Mouse (Mus musculus) cerebellum, adult 18-20 months (tissue): ENCODE data around the gene Nfic.

Experiments
- DNase-seq, 2 experiments: peaks; one replicate each; pipeline ENCODE4 v3.0.0; 2021

The Nfic gene

GRCm38 (mm10) chr10:81429092-81429491 is 26.3 kb downstream of the Nfic start:
- peak; percentile 19 to 31 for DNase-seq

- DNase-seq = peak in 1 of 2 experiments; percentile 5
These were observed 26.9 kb downstream of the Nfic start for GRCm38 (mm10) chr10:81428507-81428870.

GRCm38 (mm10) chr10:81427804-81428506 is 27.5 kb downstream of the Nfic start:
- DNase-seq = peak; percentile 70 to 73

GRCm38 (mm10) chr10:81427327-81427726 is 28.1 kb downstream of the Nfic start:
- DNase-seq = no peak

DNA sequence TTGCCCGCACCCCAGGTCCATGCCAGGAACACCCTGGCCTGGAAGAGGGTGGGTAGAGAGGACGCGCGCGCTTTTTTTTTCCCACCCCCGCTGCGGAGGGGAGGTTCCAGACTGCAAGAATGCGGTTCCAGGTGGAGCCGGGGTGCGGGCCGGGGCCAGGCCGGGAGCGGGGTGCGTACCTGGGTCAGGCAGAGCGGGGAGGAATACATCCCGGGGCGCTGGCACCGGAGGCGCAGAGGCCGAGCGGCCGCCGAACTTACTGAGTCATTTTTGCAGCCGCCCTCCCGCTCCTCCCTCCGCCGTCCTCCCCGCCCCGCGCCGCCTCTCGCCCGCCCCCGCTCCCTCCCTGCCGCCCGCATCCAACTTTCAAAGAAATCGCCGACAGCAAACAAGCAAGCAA is 28.5 kb downstream of the Nfic start:
- DNase-seq = peak; percentile 80 to 83

- DNase-seq = peak; percentile 41 to 60
These were observed 29.3 kb downstream of the Nfic start for GRCm38 (mm10) chr10:81426081-81426671.

GRCm38 (mm10) chr10:81425236-81425850 is 30.1 kb downstream of the Nfic start:
- DNase-seq = peak; percentile 65 to 71

DNA sequence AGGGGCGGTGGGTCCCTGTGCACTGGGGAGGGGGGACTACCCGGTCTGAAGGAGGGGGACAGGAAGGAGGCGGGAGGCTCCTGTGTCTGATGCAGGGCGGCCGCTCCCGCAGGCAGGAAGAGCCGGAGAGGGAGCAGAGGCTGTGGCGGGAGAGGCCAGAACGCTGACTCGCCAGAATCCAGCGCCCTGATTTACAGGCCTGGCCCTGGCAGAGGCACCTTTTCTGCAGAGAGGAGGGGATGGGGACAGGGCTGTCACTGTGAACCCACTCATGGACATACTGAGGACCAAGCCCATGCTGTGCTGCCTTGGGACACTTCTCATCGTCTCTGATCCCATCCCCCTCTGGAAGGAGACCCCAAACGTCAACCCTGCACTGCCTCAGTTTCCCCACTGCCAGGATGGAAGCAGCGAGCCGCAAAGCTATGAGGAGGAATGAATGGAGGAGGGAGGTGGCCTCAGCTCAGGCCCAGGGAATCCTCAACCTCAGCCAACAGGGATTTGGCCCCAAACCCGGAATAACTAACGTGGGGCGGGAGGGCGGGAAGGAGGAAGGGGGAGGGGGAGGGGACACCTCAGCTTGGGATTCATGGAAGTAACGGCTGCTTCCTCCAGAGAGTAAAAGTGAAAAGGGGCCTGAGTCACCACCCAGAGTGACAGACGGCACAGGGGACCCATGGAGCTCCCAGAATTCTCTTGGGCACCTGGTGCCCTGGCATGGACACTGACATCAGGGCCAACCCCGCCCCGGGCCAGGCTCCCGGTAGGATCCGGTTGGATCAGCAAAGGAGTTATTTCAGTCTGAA is 31.0 kb downstream of the Nfic start:
- peak; percentile 91 to 92 for DNase-seq

DNA sequence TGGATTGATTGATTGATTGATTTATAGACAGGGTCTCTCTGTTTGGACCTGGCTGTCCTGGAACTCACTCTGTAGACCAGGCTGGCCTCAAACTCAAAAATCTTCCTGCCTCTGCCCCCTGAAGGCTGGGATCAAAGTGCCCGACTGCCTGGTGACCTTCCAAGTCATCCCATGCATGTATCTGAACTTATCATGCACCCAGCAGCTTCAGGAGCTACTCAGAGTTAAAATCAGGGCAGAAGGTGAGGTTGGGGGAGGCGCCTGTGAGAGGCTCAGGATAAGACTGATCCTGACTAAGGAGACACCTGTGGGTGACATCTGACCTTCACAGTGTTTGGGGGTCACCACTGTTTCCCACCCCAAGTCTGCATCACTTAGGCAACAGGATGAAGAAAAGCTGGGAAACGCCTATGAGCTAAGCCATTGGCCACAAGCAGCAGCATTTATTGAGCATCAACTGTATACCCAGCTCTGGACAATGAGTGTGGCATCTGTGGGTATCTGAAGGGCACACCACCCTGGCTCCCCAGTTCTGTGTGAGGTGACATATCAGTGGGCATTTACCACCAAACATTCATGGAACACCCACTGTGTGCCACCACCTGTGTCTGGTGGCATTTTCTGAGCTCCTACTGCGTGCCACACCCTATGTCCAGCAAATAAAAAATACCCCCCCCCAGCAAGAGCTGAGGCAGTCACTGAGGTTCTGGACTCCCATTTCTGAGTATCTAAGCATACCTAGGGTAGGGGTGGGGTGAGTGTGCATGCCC is 31.8 kb downstream of the Nfic start:
- DNase-seq = peak in 1 of 2 experiments; percentile 19

- DNase-seq = peak; percentile 6 to 19
These were observed 32.7 kb downstream of the Nfic start for GRCm38 (mm10) chr10:81422661-81423217.

DNA sequence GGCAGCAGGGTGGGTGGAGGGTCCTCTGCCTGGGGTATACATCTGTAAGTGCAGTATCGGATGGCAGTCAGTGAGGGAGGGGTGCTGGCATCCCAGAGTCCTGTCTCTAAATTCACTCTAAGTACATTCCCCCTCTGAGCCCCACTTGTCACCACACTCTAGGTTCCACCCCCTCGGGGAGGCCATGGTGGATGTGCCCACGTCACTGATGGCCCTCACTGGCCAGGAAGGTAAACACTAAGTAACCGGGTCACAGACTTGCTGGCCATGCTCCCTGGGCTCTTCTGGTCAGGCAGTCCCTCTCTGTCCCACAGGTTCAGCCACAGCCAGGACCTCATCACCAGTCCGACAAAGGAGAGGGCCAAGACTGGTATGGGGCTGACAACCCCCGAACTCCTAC is 33.2 kb downstream of the Nfic start:
- DNase-seq = peak; percentile 14 to 23

DNA sequence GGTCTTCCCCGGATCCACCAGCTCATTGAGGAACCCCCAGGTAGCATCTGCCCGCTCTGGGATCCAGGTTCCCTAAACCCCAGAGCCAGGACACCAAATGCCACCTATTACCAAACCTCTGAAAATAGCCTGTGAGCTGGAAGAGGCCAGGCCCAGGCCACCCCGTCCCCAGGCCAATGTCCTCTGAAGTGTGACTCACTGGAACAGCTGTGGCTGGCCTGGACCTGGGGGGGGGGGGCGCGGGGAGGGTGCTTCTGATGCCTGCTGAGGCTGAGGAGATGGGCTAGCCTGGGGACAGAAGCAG is 33.7 kb downstream of the Nfic start:
- DNase-seq = no peak

DNA sequence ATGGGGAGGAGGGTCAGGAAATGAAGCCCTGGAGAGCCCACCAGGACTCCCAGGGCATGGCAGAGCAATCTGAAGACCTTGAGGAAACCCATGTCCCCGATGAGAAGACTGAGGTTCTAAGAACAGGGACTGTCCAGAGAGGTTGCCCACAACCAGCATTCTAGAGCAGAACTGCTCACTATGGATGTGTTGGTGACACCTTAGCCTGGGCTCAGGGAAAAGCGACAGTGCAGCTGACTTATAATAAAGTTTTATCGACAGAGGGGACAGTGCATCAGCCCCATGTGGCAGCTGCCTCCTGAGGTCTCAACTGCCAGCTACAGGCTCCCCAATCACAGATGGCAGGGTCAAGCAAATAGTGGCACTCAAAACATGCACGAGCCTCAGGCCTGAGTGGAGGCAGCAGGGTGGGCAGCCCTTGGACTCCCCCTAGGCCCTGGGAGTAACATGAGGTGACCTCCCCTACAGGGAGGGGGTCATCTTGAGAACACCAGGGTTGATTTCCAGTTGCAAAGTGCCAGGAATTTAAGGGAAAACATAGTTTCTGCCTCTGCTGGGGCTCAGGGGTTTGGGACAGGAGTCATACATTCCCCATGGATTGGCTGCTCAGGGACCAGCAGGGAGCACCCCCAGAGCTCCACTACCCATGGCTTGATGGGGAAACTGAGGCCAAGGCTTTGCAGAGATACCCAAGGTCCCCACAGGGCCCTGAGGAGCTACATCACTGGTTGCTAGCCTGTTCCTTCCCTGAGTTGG is 34.2 kb downstream of the Nfic start:
- peak; percentile 6 to 26 for DNase-seq

GRCm38 (mm10) chr10:81420191-81420767 is 35.2 kb downstream of the Nfic start:
- DNase-seq = peak; percentile 64

DNA sequence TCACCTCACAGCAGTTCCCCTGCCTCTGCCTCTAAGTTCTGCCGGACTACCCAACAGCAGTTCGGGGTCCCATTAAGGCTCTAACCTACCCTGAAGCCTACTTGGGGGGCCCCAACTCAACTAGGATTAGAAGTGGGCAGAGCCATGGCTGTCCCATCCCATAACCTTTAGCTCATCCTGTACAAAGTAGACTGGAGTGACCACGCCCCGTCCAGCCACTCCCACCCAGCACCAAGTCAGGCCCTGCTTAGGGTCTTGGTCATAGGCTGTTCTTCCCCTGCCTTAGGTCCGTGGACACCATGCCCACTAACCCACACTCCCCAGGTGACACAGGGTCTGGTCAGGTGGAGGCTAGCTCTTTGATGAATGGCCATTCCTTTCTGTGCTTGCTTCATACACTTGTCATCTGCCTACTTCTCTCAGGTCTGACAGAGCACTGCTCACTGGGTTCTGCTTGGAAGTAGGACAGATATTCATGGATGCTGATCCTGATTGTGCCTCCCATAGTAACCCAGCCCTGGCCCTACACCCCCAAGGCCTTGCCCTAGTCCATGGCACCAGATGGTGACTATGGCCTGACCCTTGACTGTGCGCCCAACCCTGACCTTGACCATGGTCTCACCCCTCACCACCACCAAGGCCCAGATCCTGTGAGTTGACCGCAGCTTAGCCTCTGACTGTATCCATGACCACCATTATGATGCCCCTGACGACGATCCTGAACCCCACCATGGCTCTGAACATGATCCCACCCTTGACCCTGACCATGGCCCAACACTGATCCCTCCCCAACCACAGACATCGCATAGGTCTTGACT is 36.1 kb downstream of the Nfic start:
- peak; percentile 6 to 19 for DNase-seq

- DNase-seq = peak; percentile 12 to 16
These were observed 37.0 kb downstream of the Nfic start for GRCm38 (mm10) chr10:81418216-81419070.

DNA sequence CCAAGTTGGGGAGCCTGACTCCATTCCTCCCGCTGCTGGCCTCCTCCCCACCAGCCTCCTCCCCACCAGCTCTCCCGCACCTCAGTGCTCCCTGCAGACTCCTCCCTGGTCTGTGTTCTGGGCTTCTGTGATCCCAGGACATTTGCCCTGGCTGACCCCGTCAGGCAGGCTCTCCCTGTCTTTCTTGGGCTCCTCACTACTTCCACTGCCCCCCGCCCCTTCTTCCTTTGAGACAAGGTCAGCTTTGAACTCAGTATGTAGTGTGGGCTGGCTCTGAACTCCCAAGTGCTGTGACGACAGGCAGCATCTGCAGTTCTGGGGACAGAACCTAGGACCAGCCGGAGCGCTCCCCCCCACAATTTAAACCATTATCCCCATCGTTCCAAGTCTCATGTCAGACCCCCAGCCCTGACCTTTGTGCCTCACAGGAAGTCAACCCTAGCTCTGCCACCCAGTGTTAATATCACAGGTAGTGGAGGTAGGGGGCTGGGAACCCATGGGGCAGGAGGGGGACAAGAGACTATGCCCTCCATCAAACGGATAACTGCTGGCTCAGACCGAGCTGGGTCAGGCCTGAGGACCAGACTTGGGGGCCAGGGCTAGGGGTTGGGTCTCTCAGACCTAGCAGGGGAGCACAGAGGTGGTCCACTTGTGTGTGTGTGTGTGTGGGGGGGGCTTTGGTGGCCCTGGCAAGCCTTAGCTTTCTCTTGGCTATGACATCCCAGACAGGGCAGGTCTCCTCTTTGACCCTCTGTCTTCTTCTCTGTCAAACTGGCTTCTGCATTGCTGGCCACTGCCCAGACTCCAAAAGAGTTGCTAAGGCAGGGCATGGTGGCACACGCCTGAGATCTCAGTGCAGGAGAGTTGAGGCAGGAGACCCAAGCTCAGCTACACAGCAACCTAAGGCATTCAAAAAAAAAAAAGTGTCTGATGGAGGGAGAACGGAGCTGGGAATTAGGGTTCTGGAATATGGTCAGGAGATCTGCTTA is 37.9 kb downstream of the Nfic start:
- DNase-seq = no peak
